In the genomic region with DNA sequence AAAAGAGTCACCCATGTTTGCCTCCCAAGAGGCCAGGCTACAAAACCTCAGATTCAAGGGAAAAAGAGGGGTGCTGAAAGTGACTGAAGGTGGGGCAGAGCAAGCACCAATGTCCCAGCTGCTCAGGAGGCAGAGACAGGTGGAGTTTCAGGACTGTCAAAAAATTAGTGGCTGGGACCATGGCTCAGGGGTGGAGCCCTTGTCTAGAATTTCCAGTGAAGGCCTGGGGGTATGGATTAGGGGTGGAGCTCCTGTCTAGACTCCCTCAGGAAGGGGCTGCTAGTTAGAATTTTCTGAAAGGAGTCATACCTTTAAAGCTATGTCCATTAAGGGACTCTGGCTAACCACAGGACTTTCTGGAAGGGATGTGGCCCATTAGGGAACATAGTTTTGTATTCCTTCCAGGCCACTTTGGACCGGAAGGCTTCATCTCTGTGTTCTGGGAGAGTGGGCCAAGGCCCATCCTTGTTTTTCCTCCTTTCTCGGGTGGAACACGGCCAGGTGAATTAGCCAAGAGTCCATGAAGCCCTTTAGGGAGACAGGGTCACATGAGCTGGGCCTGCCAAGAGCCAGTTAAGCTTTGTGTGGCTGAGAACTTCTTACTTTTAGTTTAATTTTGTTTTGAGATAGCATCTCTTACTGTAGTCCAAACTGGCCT, we compare ENCODE assay signal across 23 mouse cellular contexts. TPM values are rescaled to one million over a fixed set of nuclear protein-coding genes. Genes with fewer than 3 reads are reported as not detected.
DNase-seq lines count a peak whose midpoint lies in the region; ATAC-seq lines count a peak whose summit lies in the region.
"Had no signal": no experiment of that assay in that cellular context is flagged by ENCODE, and none has a peak within 500 bp of the region (broad histone marks: within the 10 kb centered on the region; RNA-seq: fewer than 3 reads in every experiment).

No protein-coding gene starts in this region.

- H3K4me3 ChIP-seq in hindbrain, embryonic 13.5 days, result no peak overlapping the region
- H3K4me3 ChIP-seq in hindbrain, embryonic 16.5 days (ENCODE audit: low read length), result no peak overlapping the region
- no peak overlapping the region for H3K4me3 ChIP-seq in brown adipose tissue, adult 24 weeks (ENCODE audit: insufficient read depth, low read depth, low read length)
- H3K4me3 ChIP-seq in forebrain, embryonic 11.5 days (ENCODE audit: low read depth, low read length), result no peak overlapping the region
- H3K4me3 ChIP-seq: embryonic facial prominence, embryonic 10.5 days; forebrain, embryonic 13.5 days; layer of hippocampus, adult 2 months; midbrain, embryonic 15.5 days; neural tube, embryonic 15.5 days had no signal

- no peaks in the 10 kb centered on the region for H3K9me3 ChIP-seq in hindbrain, embryonic 13.5 days
- no peaks in the 10 kb centered on the region for H3K9me3 ChIP-seq in hindbrain, embryonic 16.5 days (ENCODE audit: control insufficient read depth, low read length)
- no peaks in the 10 kb centered on the region for H3K9me3 ChIP-seq in forebrain, embryonic 11.5 days (ENCODE audit: control insufficient read depth, low read length)
- H3K9me3 ChIP-seq: embryonic facial prominence, embryonic 10.5 days; forebrain, embryonic 13.5 days; megakaryocyte, embryonic 14.5 days; midbrain, embryonic 15.5 days; neural tube, embryonic 15.5 days had no signal

- H3K27me3 ChIP-seq in hindbrain, embryonic 13.5 days, result peaks cover 5% of the 10 kb centered on the region; the same call in 1 of the 2 replicates
- no peaks in the 10 kb centered on the region for H3K27me3 ChIP-seq in hindbrain, embryonic 16.5 days (replicated peaks; ENCODE audit: control insufficient read depth, insufficient read depth, low read length)
- H3K27me3 ChIP-seq in forebrain, embryonic 11.5 days (ENCODE audit: control insufficient read depth, insufficient read depth, low read length), result no peaks in the 10 kb centered on the region
- H3K27me3 ChIP-seq: forebrain, embryonic 13.5 days; midbrain, embryonic 15.5 days; neural tube, embryonic 15.5 days had no signal

- H3K27ac ChIP-seq in hindbrain, embryonic 13.5 days, result no peak overlapping the region
- no peak overlapping the region for H3K27ac ChIP-seq in hindbrain, embryonic 16.5 days (ENCODE audit: low read depth, low read length)
- H3K27ac ChIP-seq in brown adipose tissue, adult 24 weeks (replicated peaks; ENCODE audit: low read depth, low read length), result 0 out of 2 replicates have a peak overlapping the region, but pooled peaks have one; percentile 4
- H3K27ac ChIP-seq in forebrain, embryonic 11.5 days (ENCODE audit: low read depth, low read length), result no peak overlapping the region
- H3K27ac ChIP-seq: embryonic facial prominence, embryonic 10.5 days; forebrain, embryonic 13.5 days; layer of hippocampus, adult 2 months; midbrain, embryonic 15.5 days; neural tube, embryonic 15.5 days had no signal

- H3K4me2 ChIP-seq in hindbrain, embryonic 13.5 days, result no peak overlapping the region
- no peak overlapping the region for H3K4me2 ChIP-seq in hindbrain, embryonic 16.5 days (ENCODE audit: low read length)
- no peak overlapping the region for H3K4me2 ChIP-seq in forebrain, embryonic 11.5 days (ENCODE audit: low read depth, low read length, severe bottlenecking)
- H3K4me2 ChIP-seq: forebrain, embryonic 13.5 days; midbrain, embryonic 15.5 days; neural tube, embryonic 15.5 days had no signal

- WGBS in hindbrain, embryonic 13.5 days, result 89% methylated on average over 3 of the region's 3 CpGs
- 82% methylated on average over 3 of the region's 3 CpGs for WGBS in hindbrain, embryonic 16.5 days
- 82% methylated on average over 3 of the region's 3 CpGs for WGBS in forebrain, embryonic 11.5 days

- H3K9ac ChIP-seq in hindbrain, embryonic 13.5 days, result peak overlapping the region; percentile 39; the same call in 1 of the 2 replicates
- H3K9ac ChIP-seq in hindbrain, embryonic 16.5 days (ENCODE audit: low read depth, low read length), result no peak overlapping the region
- H3K9ac ChIP-seq in forebrain, embryonic 11.5 days (ENCODE audit: low read length), result no peak overlapping the region
- H3K9ac ChIP-seq: forebrain, embryonic 13.5 days; midbrain, embryonic 15.5 days; neural tube, embryonic 15.5 days had no signal

- 0 out of 2 replicates have a peak, but pooled peaks cover 4% of the 10 kb centered on the region for H3K4me1 ChIP-seq in hindbrain, embryonic 13.5 days (replicated peaks)
- H3K4me1 ChIP-seq in hindbrain, embryonic 16.5 days (ENCODE audit: control insufficient read depth, insufficient read depth, low read depth, low read length), result no peaks in the 10 kb centered on the region
- H3K4me1 ChIP-seq in brown adipose tissue, adult 24 weeks (ENCODE audit: control insufficient read depth, insufficient read depth, insufficient read length, low read length), result no peaks in the 10 kb centered on the region
- no peaks in the 10 kb centered on the region for H3K4me1 ChIP-seq in forebrain, embryonic 11.5 days (replicated peaks; ENCODE audit: control insufficient read depth, insufficient read depth, low read length)
- H3K4me1 ChIP-seq: midbrain, embryonic 15.5 days had no signal

- no peak for ATAC-seq in hindbrain, embryonic 13.5 days (ENCODE audit: low FRiP score)
- ATAC-seq in hindbrain, embryonic 16.5 days, result no peak
- ATAC-seq in forebrain, embryonic 11.5 days (replicated peaks; ENCODE audit: low FRiP score), result no peak
- no peak for ATAC-seq in erythroid progenitor cell, adult 5-6 weeks (replicated peaks; ENCODE audit: low FRiP score, poor library complexity, severe bottlenecking)
- ATAC-seq: forebrain, embryonic 13.5 days; midbrain, embryonic 15.5 days had no signal

- DNase-seq in adrenal gland, postnatal 25 days, result peak; percentile 24
- no peak for DNase-seq in adrenal gland, adult 18-20 months (ENCODE audit: low spot score in 2 of 2)
- peak; percentile 82 for DNase-seq in skeletal muscle tissue, adult 2 months (ENCODE audit: low read depth, low spot score)
- DNase-seq in forebrain, embryonic 11.5 days (ENCODE audit: low spot score), result no peak
- DNase-seq: B cell, adult 2 months; cerebellum, adult 8-10 months; kidney, adult 8-10 months; kidney, postnatal 14 days; lung, adult 2 months; right cerebral cortex, postnatal 14 days; thymus, postnatal 36 days had no signal

- peaks cover 48% of the 10 kb centered on the region for H3K36me3 ChIP-seq in hindbrain, embryonic 13.5 days
- no peaks in the 10 kb centered on the region for H3K36me3 ChIP-seq in hindbrain, embryonic 16.5 days (ENCODE audit: control insufficient read depth, insufficient read depth, low read length)
- no peaks in the 10 kb centered on the region for H3K36me3 ChIP-seq in forebrain, embryonic 11.5 days (ENCODE audit: control insufficient read depth, insufficient read depth, low read length)
- H3K36me3 ChIP-seq: embryonic facial prominence, embryonic 10.5 days; midbrain, embryonic 15.5 days had no signal

RNA-seq across cellular contexts. Expression of a gene that starts 9.9 kb away (rescaled TPM):
- total RNA-seq in adrenal gland, postnatal 25 days (2021), result 10.6 and 14.4 TPM in 2 replicates
- total RNA-seq in adrenal gland, adult 18-20 months (2021), result 1 to 10 TPM; 8.3 to 8.7 TPM
- 7.6 and 8.1 TPM in 2 replicates for polyA plus RNA-seq in hindbrain, embryonic 13.5 days (2015; fragmentation: Nextera tagmentation; extraction: Ambion mirVana)
- 6.8 and 7.9 TPM in 2 replicates for polyA plus RNA-seq in hindbrain, embryonic 16.5 days (2015; fragmentation: Nextera tagmentation; extraction: Ambion mirVana)
- 1.3 and 5.0 TPM in 2 replicates for polyA plus RNA-seq in brown adipose tissue, adult 24 weeks (2012; ENCODE audit: insufficient read depth, insufficient read length, missing spikeins)
- polyA plus RNA-seq in forebrain, embryonic 11.5 days (2014; fragmentation: Nextera tagmentation; extraction: Ambion mirVana), result 6.3 and 7.2 TPM in 2 replicates
- 35.0 and 62.9 TPM in 2 replicates for total RNA-seq in erythroid progenitor cell, adult 5-6 weeks (2015; ENCODE audit: low replicate concordance)
- 27.3 and 54.3 TPM in 2 replicates for total RNA-seq in erythroid progenitor cell, adult 5-6 weeks (2017; ENCODE audit: low replicate concordance)

RNA-seq across cellular contexts. Expression of a gene that starts 13.6 kb away (rescaled TPM):
- 2.2 and 3.3 TPM in 2 replicates for total RNA-seq in adrenal gland, postnatal 25 days (2021)
- 1 to 10 TPM; 2.2 to 2.8 TPM for total RNA-seq in adrenal gland, adult 18-20 months (2021)
- 13.3 and 17.7 TPM in 2 replicates for polyA plus RNA-seq in hindbrain, embryonic 13.5 days (2015; fragmentation: Nextera tagmentation; extraction: Ambion mirVana)
- 16.3 and 18.5 TPM in 2 replicates for polyA plus RNA-seq in hindbrain, embryonic 16.5 days (2015; fragmentation: Nextera tagmentation; extraction: Ambion mirVana)
- 5.8 and 6.0 TPM in 2 replicates for polyA plus RNA-seq in brown adipose tissue, adult 24 weeks (2012; ENCODE audit: insufficient read depth, insufficient read length, missing spikeins)
- 9.0 and 13.4 TPM in 2 replicates for polyA plus RNA-seq in forebrain, embryonic 11.5 days (2014; fragmentation: Nextera tagmentation; extraction: Ambion mirVana)
- total RNA-seq in erythroid progenitor cell, adult 5-6 weeks (2015; ENCODE audit: low replicate concordance), result not detected in 2 replicates
- 0.26 TPM in 1 of 2 replicates, not detected in the other for total RNA-seq in erythroid progenitor cell, adult 5-6 weeks (2017; ENCODE audit: low replicate concordance)

RNA-seq across cellular contexts. Expression of a gene that starts 24.3 kb away (rescaled TPM):
- 54.6 and 57.5 TPM in 2 replicates for total RNA-seq in adrenal gland, postnatal 25 days (2021)
- total RNA-seq in adrenal gland, adult 18-20 months (2021), result 10 to 100 TPM; 58.9 to 59.3 TPM
- polyA plus RNA-seq in hindbrain, embryonic 13.5 days (2015; fragmentation: Nextera tagmentation; extraction: Ambion mirVana), result 157 and 162 TPM in 2 replicates
- 168 and 190 TPM in 2 replicates for polyA plus RNA-seq in hindbrain, embryonic 16.5 days (2015; fragmentation: Nextera tagmentation; extraction: Ambion mirVana)
- 54.5 and 60.6 TPM in 2 replicates for polyA plus RNA-seq in brown adipose tissue, adult 24 weeks (2012; ENCODE audit: insufficient read depth, insufficient read length, missing spikeins)
- polyA plus RNA-seq in forebrain, embryonic 11.5 days (2014; fragmentation: Nextera tagmentation; extraction: Ambion mirVana), result 165 and 176 TPM in 2 replicates
- 18.0 and 20.9 TPM in 2 replicates for total RNA-seq in erythroid progenitor cell, adult 5-6 weeks (2015; ENCODE audit: low replicate concordance)
- 23.8 and 26.6 TPM in 2 replicates for total RNA-seq in erythroid progenitor cell, adult 5-6 weeks (2017; ENCODE audit: low replicate concordance)

RNA-seq across cellular contexts. Expression of a gene that starts 41.2 kb away (rescaled TPM):
- total RNA-seq in adrenal gland, postnatal 25 days (2021), result not detected in 2 replicates
- total RNA-seq in adrenal gland, adult 18-20 months (2021), result under 1 TPM; 0.66 to 0.77 TPM
- polyA plus RNA-seq in hindbrain, embryonic 13.5 days (2015; fragmentation: Nextera tagmentation; extraction: Ambion mirVana), result 0.08 and 0.13 TPM in 2 replicates
- 0.11 and 0.14 TPM in 2 replicates for polyA plus RNA-seq in hindbrain, embryonic 16.5 days (2015; fragmentation: Nextera tagmentation; extraction: Ambion mirVana)
- polyA plus RNA-seq in brown adipose tissue, adult 24 weeks (2012; ENCODE audit: insufficient read depth, insufficient read length, missing spikeins), result not detected in 2 replicates
- polyA plus RNA-seq in forebrain, embryonic 11.5 days (2014; fragmentation: Nextera tagmentation; extraction: Ambion mirVana), result not detected in 2 replicates
- 0.84 and 1.1 TPM in 2 replicates for total RNA-seq in erythroid progenitor cell, adult 5-6 weeks (2015; ENCODE audit: low replicate concordance)
- total RNA-seq in erythroid progenitor cell, adult 5-6 weeks (2017; ENCODE audit: low replicate concordance), result 0.13 and 0.53 TPM in 2 replicates
- polyA plus RNA-seq: embryonic facial prominence, embryonic 10.5 days; stomach, embryonic 14.5 days had no signal

RNA-seq across cellular contexts. Expression of a gene that starts 43.1 kb away (rescaled TPM):
- 0.09 TPM in 1 of 2 replicates, not detected in the other for total RNA-seq in adrenal gland, postnatal 25 days (2021)
- total RNA-seq in adrenal gland, adult 18-20 months (2021), result not detected
- polyA plus RNA-seq in hindbrain, embryonic 13.5 days (2015; fragmentation: Nextera tagmentation; extraction: Ambion mirVana), result 0.61 and 0.95 TPM in 2 replicates
- polyA plus RNA-seq in hindbrain, embryonic 16.5 days (2015; fragmentation: Nextera tagmentation; extraction: Ambion mirVana), result 2.4 and 3.1 TPM in 2 replicates
- not detected in 2 replicates for polyA plus RNA-seq in brown adipose tissue, adult 24 weeks (2012; ENCODE audit: insufficient read depth, insufficient read length, missing spikeins)
- polyA plus RNA-seq in forebrain, embryonic 11.5 days (2014; fragmentation: Nextera tagmentation; extraction: Ambion mirVana), result 0.43 and 0.44 TPM in 2 replicates
- total RNA-seq in erythroid progenitor cell, adult 5-6 weeks (2015; ENCODE audit: low replicate concordance), result not detected in 2 replicates
- total RNA-seq in erythroid progenitor cell, adult 5-6 weeks (2017; ENCODE audit: low replicate concordance), result 0.13 TPM in 1 of 2 replicates, not detected in the other
- total RNA-seq: liver, adult 2 months had no signal
- polyA plus RNA-seq: liver, adult 2 months had no signal

Comparison
In these comparisons a context has a peak if more than half of its experiments do, and no peak if none do; other contexts are left out.
1. DNase-seq: peak in adrenal gland, postnatal 25 days (single experiment) and skeletal muscle tissue, adult 2 months (single experiment); none in adrenal gland, adult 18-20 months (0 of 2) and forebrain, embryonic 11.5 days (single experiment).